Mouse (Mus musculus) midbrain, postnatal 0 days (tissue): ENCODE data around the gene Msrb1. TPM values are rescaled to one million over a fixed set of nuclear protein-coding genes. Genes with fewer than 3 reads are reported as not detected.

Experiments used
- ATAC-seq: fragments of 200-750 bp; cut with Nextera tagmentation; 2 replicates; pipeline ENCODE4 v1.8.0; 2017; ENCODE audit warnings: moderate number of reproducible peaks, mild to moderate bottlenecking, moderate TSS enrichment, moderate library complexity; ENCODE audit not compliant: low FRiP score
- DNase-seq: peaks from one replicate; pipeline ENCODE4 v3.0.0-alpha.2; 2015; ENCODE audit warnings: low spot score
- H3K27ac ChIP-seq: fragments of 300-500 bp; sonication (generic); 2 replicates; pipeline ENCODE4 v1.5.1; 2014; ENCODE audit warnings: low read depth, mild to moderate bottlenecking, low read length, mixed read lengths
- H3K27me3 ChIP-seq: fragments of 300-500 bp; sonication (generic); 2 replicates; pipeline ENCODE4 v1.6.1; 2014; ENCODE audit warnings: low read length, control low read depth, mixed read lengths; ENCODE audit not compliant: insufficient read depth
- H3K36me3 ChIP-seq: fragments of 300-500 bp; sonication (generic); 2 replicates; pipeline ENCODE4 v1.6.1; 2014; ENCODE audit warnings: low read length, control low read depth, mixed read lengths; ENCODE audit not compliant: insufficient read depth
- H3K4me1 ChIP-seq: fragments of 300-500 bp; sonication (generic); 2 replicates; pipeline ENCODE4 v1.6.1; 2014; ENCODE audit warnings: mild to moderate bottlenecking, control low read depth, antibody characterized with exemption, low read length, mixed read lengths; ENCODE audit not compliant: insufficient read depth
- H3K4me2 ChIP-seq: fragments of 300-500 bp; sonication (generic); 2 replicates; pipeline ENCODE4 v1.6.1; 2014; ENCODE audit warnings: low read depth, mild to moderate bottlenecking, low read length, mixed read lengths; ENCODE audit not compliant: poor library complexity, severe bottlenecking
- H3K4me3 ChIP-seq: fragments of 300-500 bp; sonication (generic); 2 replicates; pipeline ENCODE4 v1.5.1; 2014; ENCODE audit warnings: low read depth, mild to moderate bottlenecking, low read length, moderate library complexity
- H3K9ac ChIP-seq: fragments of 300-500 bp; sonication (generic); replicated peaks from 2 replicates; pipeline ENCODE4 v1.6.1; 2014; ENCODE audit warnings: mild to moderate bottlenecking, low read length, moderate library complexity, mixed read lengths; ENCODE audit not compliant: poor library complexity, severe bottlenecking
- H3K9me3 ChIP-seq: fragments of 300-500 bp; sonication (generic); 2 replicates; pipeline ENCODE4 v1.6.1; 2016; ENCODE audit warnings: low read length, control low read depth
- CTCF ChIP-seq: IDR thresholded peaks from 2 replicates; pipeline ENCODE4 v1.5.1; 2016; ENCODE audit warnings: antibody characterized with exemption, mild to moderate bottlenecking
- WGBS: fragments of 180-500 bp; shearing (Covaris S2); extraction: QIAGEN DNeasy Blood & Tissue Kit; methylation state at CpG from one replicate; pipeline ENCODE4 v1.1.7; 2014; 5-methylcytosine and 5-hydroxymethylcytosine counted together
- polyA plus RNA-seq: library from polyadenylated mRNA; unstranded; fragments of >200 nt; fragmentation: Nextera tagmentation; extraction: Ambion mirVana; gene quantifications from 2 replicates; pipeline ENCODE4 v1.2.1, GENCODE M21; 2015
- total RNA-seq: library from RNA; depleted of rRNA; stranded (reverse); fragments of >200 nt; gene quantifications from 2 replicates; pipeline ENCODE4 v1.2.3, GENCODE M21; 2014

Gene Msrb1
- total and polyA plus RNA-seq, 2 experiments from 2014 or later, result 9.6 to 22.6 TPM

DNA sequence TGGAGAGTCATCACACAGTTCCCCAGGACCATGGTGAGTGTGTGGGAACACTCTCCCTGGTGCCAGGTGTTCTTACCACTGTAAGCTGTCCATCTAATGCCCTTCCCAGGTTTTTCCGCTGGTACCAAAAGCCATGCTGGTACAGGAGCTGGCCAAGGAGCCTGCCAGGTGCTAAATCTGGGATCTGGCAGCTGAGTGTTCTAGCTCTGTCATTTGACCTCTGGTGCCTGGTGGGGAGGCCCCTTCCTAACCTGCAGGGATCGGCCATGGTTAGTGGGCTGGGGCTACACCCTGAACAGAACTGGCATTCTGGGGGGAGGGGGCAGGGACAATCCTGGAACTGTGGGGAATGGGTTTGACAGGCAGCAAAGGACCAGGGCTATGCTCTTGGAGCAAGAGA, 8.8 kb upstream of the Msrb1 start, which contains the start of gene Rpl3l:
TSS of gene Rpl3l (plus strand) at position 203 of the 400 bp plus-strand sequence.
- ATAC-seq (no peak), DNase-seq (no peak)
- H3K27ac ChIP-seq, result no peak within 1 kb of the TSS
- H3K4me2 ChIP-seq, result no peak within 1 kb of the TSS
- WGBS, result 61% methylated on average over 2 of the region's 2 CpGs
- H3K27me3 ChIP-seq, result no peaks in the 10 kb centered on the region
- H3K36me3 ChIP-seq, result no peaks in the 10 kb centered on the region
- no peak for TF ChIP-seq CTCF
- H3K9me3 ChIP-seq, result no peaks in the 10 kb centered on the region
- H3K9ac ChIP-seq, result no peak within 1 kb of the TSS
- no peak within 1 kb of the TSS for H3K4me3 ChIP-seq
- no peaks in the 10 kb centered on the region for H3K4me1 ChIP-seq

DNA sequence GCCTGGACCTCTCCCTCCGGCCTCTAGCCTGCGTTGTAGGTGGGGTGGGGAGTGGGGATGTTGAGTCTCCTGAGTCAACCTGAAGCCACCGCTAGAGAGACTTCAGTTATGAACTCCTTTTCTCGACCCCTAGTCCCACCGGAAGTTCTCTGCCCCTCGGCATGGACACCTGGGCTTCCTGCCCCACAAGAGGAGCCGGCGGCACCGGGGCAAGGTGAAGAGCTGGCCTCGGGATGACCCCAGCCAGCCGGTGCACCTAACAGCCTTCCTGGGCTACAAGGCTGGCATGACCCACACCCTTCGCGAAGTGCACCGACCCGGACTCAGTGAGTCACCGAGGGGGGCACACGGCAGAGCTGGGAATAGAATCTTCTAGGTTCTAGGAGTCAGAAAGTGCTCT, 8.3 kb upstream of the Msrb1 start:
- H3K9me3 ChIP-seq, result no peaks in the 10 kb centered on the region
- 79% methylated on average over 17 of the region's 17 CpGs for WGBS
- H3K4me2 ChIP-seq, result no peak overlapping the region
- no peak overlapping the region for H3K9ac ChIP-seq
- H3K27ac ChIP-seq, result no peak overlapping the region
- H3K27me3 ChIP-seq, result no peaks in the 10 kb centered on the region
- H3K36me3 ChIP-seq, result no peaks in the 10 kb centered on the region
- no peaks in the 10 kb centered on the region for H3K4me1 ChIP-seq
- ATAC-seq, result no peak
- H3K4me3 ChIP-seq, result no peak overlapping the region
- no peak for TF ChIP-seq CTCF
- DNase-seq, result no peak

DNA sequence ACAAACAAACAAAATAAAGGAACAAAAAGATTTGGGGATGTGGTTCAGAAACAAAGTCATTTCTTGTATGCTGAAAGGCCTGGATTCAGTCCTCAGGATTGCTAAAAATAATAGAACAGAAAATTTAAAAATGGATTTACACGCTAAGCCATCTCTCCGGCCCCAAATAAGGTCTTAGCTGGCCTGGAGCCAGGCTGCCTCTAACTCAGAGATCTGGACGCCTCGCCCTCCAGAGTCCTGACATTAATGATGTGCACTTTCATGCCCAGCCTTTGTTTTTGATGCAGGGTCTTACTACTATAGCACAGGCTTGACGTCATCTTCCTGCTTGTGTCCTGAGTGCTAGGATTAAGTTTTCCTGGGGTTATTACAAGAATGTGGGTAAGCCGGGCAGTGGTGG, 7.4 kb upstream of the Msrb1 start:
- no peak for TF ChIP-seq CTCF

DNA sequence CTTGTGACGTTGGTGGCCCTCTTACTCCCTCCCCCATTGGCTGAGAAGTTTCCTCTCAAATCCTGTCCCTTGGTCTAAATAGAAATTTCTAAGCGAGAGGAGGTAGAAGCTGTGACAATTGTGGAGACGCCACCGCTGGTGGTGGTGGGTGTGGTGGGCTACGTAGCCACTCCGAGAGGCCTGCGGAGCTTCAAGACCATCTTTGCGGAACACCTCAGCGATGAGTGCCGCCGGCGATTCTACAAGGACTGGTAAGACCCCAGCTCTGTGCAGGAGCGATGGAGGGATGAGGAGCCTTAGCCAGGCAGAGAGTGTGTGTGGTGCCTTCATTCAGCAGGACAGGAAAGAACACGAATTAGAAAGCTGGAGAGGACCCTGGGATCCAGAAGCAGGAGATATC, 5.7 kb upstream of the Msrb1 start:
- 81% methylated on average over 14 of the region's 14 CpGs for WGBS
- TF ChIP-seq CTCF, result no peak
- Histone ChIP-seq H3K4me2 (no peak overlapping the region), H3K9me3 (no peaks in the 10 kb centered on the region), H3K4me1 (no peaks in the 10 kb centered on the region), H3K9ac (no peak overlapping the region), H3K27ac (no peak overlapping the region), H3K27me3 (no peaks in the 10 kb centered on the region), H3K4me3 (no peak overlapping the region), H3K36me3 (no peaks in the 10 kb centered on the region)
- DNase-seq, result no peak
- ATAC-seq, result no peak

More for the DNA sequence above, 7.4 kb upstream of the Msrb1 start:
- Histone ChIP-seq H3K27ac (no peak overlapping the region), H3K36me3 (no peaks in the 10 kb centered on the region), H3K9ac (no peak overlapping the region), H3K4me2 (no peak overlapping the region), H3K27me3 (no peaks in the 10 kb centered on the region), H3K9me3 (no peaks in the 10 kb centered on the region), H3K4me3 (no peak overlapping the region), H3K4me1 (no peaks in the 10 kb centered on the region)
- 81% methylated on average over 6 of the region's 6 CpGs for WGBS
- DNase-seq (no peak), ATAC-seq (no peak)

DNA sequence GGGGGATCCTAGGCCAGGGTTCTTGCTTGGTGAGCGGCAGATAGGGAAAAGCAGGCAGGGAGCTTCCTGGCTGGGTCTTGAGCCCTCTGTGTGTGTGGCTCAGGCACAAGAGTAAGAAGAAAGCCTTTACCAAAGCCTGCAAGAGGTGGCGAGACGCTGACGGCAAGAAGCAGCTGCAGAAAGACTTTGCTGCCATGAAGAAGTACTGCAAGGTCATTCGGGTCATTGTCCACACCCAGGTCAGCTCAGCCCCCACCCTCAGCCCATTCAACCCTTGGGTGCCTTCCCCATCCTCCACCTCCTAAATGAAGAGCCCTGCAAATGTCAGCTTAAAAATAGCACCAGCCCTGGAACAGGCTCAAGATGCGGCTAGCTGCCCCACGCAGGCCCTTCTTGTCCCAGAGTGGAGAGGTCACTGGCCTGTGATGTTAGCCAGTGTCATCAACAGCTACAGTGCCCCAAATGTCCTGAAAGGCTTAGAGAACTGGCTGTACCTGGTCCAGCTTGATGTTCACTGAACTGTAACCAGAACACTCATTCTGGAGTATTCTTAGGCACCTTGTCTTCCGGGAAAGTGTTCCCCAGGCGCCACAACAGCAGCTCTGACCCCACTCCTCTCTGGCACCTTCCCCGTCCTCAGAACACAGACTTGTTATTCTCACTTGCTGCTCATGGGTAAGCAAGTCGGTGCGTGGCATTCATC, 4.1 kb upstream of the Msrb1 start:
- no peak for TF ChIP-seq CTCF

DNA sequence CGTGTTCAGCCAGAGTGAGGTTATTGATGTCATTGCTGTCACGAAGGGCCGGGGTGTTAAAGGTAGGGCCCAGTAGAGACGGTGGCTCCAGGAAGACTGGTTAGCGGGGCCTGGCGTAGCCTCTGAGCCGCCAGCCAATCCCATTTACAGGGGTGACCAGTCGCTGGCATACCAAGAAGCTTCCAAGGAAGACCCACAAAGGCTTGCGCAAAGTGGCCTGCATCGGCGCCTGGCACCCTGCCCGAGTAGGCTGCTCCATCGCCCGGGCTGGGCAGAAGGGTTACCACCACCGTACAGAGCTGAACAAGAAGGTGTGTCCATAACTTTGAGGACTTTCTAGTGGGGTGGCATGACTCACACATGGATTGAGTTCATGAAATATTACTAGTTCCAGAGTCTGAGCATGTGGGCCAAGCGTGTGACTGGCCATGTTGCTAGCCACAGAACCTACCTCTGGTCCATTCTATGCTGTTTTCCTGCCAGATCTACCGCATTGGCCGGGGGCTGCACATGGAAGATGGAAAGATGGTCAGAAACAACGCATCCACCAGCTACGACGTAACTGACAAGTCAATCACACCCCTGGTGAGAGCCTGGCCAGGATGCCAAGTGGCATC, 2.9 kb upstream of the Msrb1 start:
- 90% methylated on average over 21 of the region's 21 CpGs for WGBS

More for the DNA sequence above, 4.1 kb upstream of the Msrb1 start:
- DNase-seq (no peak), ATAC-seq (no peak)
- H3K9me3 ChIP-seq, result no peaks in the 10 kb centered on the region
- H3K36me3 ChIP-seq, result no peaks in the 10 kb centered on the region
- no peak overlapping the region for H3K27ac ChIP-seq
- no peaks in the 10 kb centered on the region for H3K27me3 ChIP-seq
- no peak overlapping the region for H3K4me3 ChIP-seq
- no peaks in the 10 kb centered on the region for H3K4me1 ChIP-seq
- 82% methylated on average over 12 of the region's 12 CpGs for WGBS
- no peak overlapping the region for H3K4me2 ChIP-seq
- H3K9ac ChIP-seq, result no peak overlapping the region

More for the DNA sequence above, 2.9 kb upstream of the Msrb1 start:
- DNase-seq (no peak), ATAC-seq (no peak)
- Histone ChIP-seq H3K36me3 (no peaks in the 10 kb centered on the region), H3K27ac (no peak overlapping the region), H3K4me1 (no peaks in the 10 kb centered on the region), H3K9me3 (no peaks in the 10 kb centered on the region), H3K4me3 (no peak overlapping the region), H3K4me2 (no peak overlapping the region), H3K27me3 (no peaks in the 10 kb centered on the region), H3K9ac (no peak overlapping the region; the same call in 1 of the 2 replicates)
- no peak for TF ChIP-seq CTCF
